18 mouse cellular contexts compared by ENCODE assay signal in genomic region chr14:16738538-16738937, GRCm38 (mm10).
A peak's percentile ranks its signal among the peaks of the same experiment; 100 is the strongest.
DNase-seq lines count a peak whose midpoint lies in the region; ATAC-seq lines count a peak whose summit lies in the region.
"Had no signal": no experiment of that assay in that cellular context is flagged by ENCODE, and none has a peak within 500 bp of the region (broad histone marks: within the 10 kb centered on the region; RNA-seq: fewer than 3 reads in every experiment).

No protein-coding gene starts in this region.

- H3K36me3 ChIP-seq in limb, embryonic 15.5 days: no peaks in the 10 kb centered on the region
- H3K36me3 ChIP-seq in limb, embryonic 10.5 days: no peaks in the 10 kb centered on the region
- H3K36me3 ChIP-seq: heart, embryonic 13.5 days; kidney, embryonic 15.5 days; liver, embryonic 12.5 days; midbrain, embryonic 15.5 days had no signal

- DNase-seq in cerebellum, postnatal 10 days: peak; percentile 61 to 68
- no peak for DNase-seq in cerebellum, postnatal 4 days (ENCODE audit: low spot score in 2 of 2)
- DNase-seq in limb, embryonic 10.5 days (ENCODE audit: low spot score): no peak
- peak; percentile 41 to 66 for DNase-seq in right cerebral cortex, postnatal 36 days (ENCODE audit: low spot score in 2 of 2)
- no peak for DNase-seq in right cerebral cortex, adult 2 months (ENCODE audit: low spot score in 2 of 2)
- DNase-seq in telencephalon, adult 2 months (ENCODE audit: low read depth, low spot score): peak; percentile 85
- no peak for DNase-seq in kidney, postnatal 36 days
- DNase-seq: cerebellum, adult 11 months; heart, postnatal 4 days; thymus, postnatal 4 days had no signal

- no peak overlapping the region for H3K9ac ChIP-seq in limb, embryonic 15.5 days
- H3K9ac ChIP-seq: heart, embryonic 13.5 days; kidney, embryonic 15.5 days; liver, embryonic 12.5 days; midbrain, embryonic 15.5 days had no signal

- H3K4me3 ChIP-seq in limb, embryonic 15.5 days: no peak overlapping the region
- H3K4me3 ChIP-seq in limb, embryonic 10.5 days: no peak overlapping the region
- H3K4me3 ChIP-seq: heart, embryonic 13.5 days; kidney, embryonic 15.5 days; layer of hippocampus, adult 2 months; liver, embryonic 12.5 days; midbrain, embryonic 15.5 days had no signal

- H3K4me2 ChIP-seq in limb, embryonic 15.5 days: no peak overlapping the region
- H3K4me2 ChIP-seq: heart, embryonic 13.5 days; kidney, embryonic 15.5 days; liver, embryonic 12.5 days; midbrain, embryonic 15.5 days had no signal

- H3K27ac ChIP-seq in limb, embryonic 15.5 days: no peak overlapping the region
- no peak overlapping the region for H3K27ac ChIP-seq in limb, embryonic 10.5 days
- H3K27ac ChIP-seq: heart, embryonic 13.5 days; kidney, embryonic 15.5 days; layer of hippocampus, adult 2 months; liver, embryonic 12.5 days; midbrain, embryonic 15.5 days; stomach, postnatal 0 days had no signal

- no peaks in the 10 kb centered on the region for H3K27me3 ChIP-seq in limb, embryonic 15.5 days
- no peaks in the 10 kb centered on the region for H3K27me3 ChIP-seq in limb, embryonic 10.5 days (ENCODE audit: low read depth, poor library complexity, severe bottlenecking)
- H3K27me3 ChIP-seq: heart, embryonic 13.5 days; kidney, embryonic 15.5 days; liver, embryonic 12.5 days had no signal

- ATAC-seq in limb, embryonic 15.5 days (ENCODE audit: insufficient number of reproducible peaks, low FRiP score, low TSS enrichment, low read depth): peak; percentile 40; the same call in 1 of the 2 replicates
- ATAC-seq: liver, embryonic 12.5 days; midbrain, embryonic 15.5 days; Patski had no signal

- WGBS in limb, embryonic 15.5 days: 46% methylated on average over 1 of the region's 1 CpGs
- 91% methylated on average over 1 of the region's 1 CpGs for WGBS in limb, embryonic 10.5 days

- H3K9me3 ChIP-seq in limb, embryonic 15.5 days: no peaks in the 10 kb centered on the region
- no peaks in the 10 kb centered on the region for H3K9me3 ChIP-seq in limb, embryonic 10.5 days (replicated peaks)
- H3K9me3 ChIP-seq: heart, embryonic 13.5 days; kidney, embryonic 15.5 days; liver, embryonic 12.5 days; midbrain, embryonic 15.5 days had no signal

- H3K4me1 ChIP-seq in limb, embryonic 15.5 days: peaks cover 26% of the 10 kb centered on the region
- H3K4me1 ChIP-seq in limb, embryonic 10.5 days: peaks cover 27% of the 10 kb centered on the region
- H3K4me1 ChIP-seq: liver, embryonic 12.5 days had no signal

Comparison
In these comparisons a context has a peak if more than half of its experiments do, and no peak if none do; other contexts are left out.
1. DNase-seq: peak in cerebellum, postnatal 10 days (2 of 2), right cerebral cortex, postnatal 36 days (2 of 2) and telencephalon, adult 2 months (single experiment); none in cerebellum, postnatal 4 days (0 of 2), limb, embryonic 10.5 days (single experiment), right cerebral cortex, adult 2 months (0 of 2) and kidney, postnatal 36 days (0 of 2).